Mouse (Mus musculus): Measurements from ENCODE around the gene Sdsl. TPM values are rescaled to one million over a fixed set of nuclear protein-coding genes. Genes with fewer than 3 reads are reported as not detected.

The Sdsl gene
- polyA plus RNA-seq (2015; fragmentation: Nextera tagmentation; extraction: Ambion mirVana): 4.8 and 5.1 TPM in 2 replicates

DNA sequence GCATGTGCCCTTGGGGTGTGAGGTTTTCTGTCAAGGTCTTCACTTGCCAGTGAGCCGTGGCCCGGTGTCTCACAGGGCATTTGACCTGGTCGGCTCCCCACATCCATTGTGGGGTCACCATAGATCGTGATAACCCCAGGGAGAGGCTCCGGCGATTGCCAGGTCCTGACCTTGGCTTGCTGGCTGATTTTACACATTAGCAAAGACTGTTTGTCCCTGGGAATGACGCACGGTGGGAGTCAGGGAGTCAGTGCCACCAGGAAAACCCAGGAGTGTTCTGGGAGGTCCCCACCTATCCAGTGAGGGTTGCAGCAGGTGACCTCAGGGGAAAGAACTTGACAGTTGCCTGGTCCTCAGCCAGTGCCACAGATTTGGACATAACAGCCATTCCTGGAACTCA is at the start of gene Sdsl:
Gene Sdsl, minus strand, starts transcription at position 41 of the 400 bp plus-strand sequence.
- no peak within 1 kb of the TSS for H3K9ac ChIP-seq
- 90% methylated on average over 8 of the region's 8 CpGs for WGBS
- H3K4me3 ChIP-seq: no peak within 1 kb of the TSS
- 0 out of 2 replicates have a peak, but pooled peaks cover 4% of the 10 kb centered on the region for H3K4me1 ChIP-seq
- no peaks in the 10 kb centered on the region for H3K36me3 ChIP-seq (ENCODE audit: poor library complexity, severe bottlenecking)
- no peak within 1 kb of the TSS for H3K4me2 ChIP-seq
- peaks cover 4% of the 10 kb centered on the region; the same call in 1 of the 2 replicates for H3K27me3 ChIP-seq
- H3K9me3 ChIP-seq (replicated peaks): no peaks in the 10 kb centered on the region; the same call in 1 of the 2 replicates
- no peak within 1 kb of the TSS for H3K27ac ChIP-seq
- no peak for ATAC-seq

DNA sequence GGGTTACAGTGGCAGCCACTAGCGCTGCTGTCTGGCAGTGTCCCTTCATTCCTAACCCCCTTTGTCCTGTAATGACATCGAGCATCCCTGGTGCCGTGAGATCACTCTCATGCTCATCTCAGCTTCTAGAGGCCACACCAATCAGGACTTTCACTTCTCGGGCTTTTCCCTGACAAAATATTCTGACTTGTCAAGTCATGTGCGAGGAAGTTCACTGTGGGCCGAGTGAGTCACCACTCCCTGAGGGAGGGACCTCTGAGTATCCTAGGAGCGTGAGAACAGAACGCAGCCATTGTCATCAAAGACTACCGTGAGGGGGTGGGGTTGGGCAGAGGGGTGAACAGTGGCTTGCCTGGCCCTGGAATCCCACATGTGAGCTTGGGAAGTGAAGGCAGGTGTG is 44.9 kb upstream of the Sdsl start:
- no peak overlapping the region for H3K4me2 ChIP-seq
- no peaks in the 10 kb centered on the region for H3K36me3 ChIP-seq (ENCODE audit: poor library complexity, severe bottlenecking)
- no peak for ATAC-seq
- WGBS: 54% methylated on average over 9 of the region's 9 CpGs
- H3K4me1 ChIP-seq: peaks cover 16% of the 10 kb centered on the region
- H3K4me3 ChIP-seq: no peak overlapping the region
- no peaks in the 10 kb centered on the region for H3K9me3 ChIP-seq (replicated peaks)
- H3K27me3 ChIP-seq: no peaks in the 10 kb centered on the region
- H3K27ac ChIP-seq: no peak overlapping the region
- H3K9ac ChIP-seq: no peak overlapping the region

DNA sequence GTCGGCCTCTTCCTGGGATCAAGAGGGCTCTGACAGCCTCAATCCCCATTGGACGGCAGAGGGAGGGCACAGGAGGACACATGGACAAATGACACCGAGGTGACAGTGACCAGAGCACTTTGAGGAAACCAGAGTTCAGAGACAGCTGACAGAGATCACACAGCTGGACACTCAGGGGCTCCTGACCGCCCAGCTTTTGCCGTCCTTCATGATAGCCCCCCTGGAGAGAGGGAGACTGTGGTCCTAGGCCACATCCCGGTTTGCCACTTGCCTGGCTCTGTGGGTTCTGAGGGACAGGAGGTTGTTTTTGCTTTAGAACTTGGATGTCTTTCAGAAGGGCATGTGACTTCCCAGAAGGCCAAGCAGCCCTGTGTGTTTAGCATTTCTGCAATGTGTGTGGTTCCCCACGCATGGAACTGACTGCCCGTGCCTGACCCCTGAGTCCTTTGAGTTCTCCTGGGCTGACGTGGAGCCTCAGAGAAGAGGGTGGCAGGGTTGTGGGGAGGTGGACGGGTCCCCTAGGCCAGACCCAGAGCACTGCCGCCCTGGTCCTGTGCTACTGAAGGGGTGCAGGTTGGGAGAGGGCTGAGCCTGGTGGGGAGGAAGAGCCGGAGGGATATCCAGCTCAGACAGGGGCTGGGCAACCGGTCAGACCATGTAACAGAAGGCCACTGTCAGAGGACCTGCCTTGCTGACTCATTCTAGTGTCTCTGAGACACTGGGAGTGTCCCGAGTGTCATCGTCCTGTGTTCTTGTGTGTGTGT is 43.8 kb upstream of the Sdsl start:
- Histone ChIP-seq H3K4me3 (no peak overlapping the region), H3K36me3 (ENCODE audit: poor library complexity, severe bottlenecking) (no peaks in the 10 kb centered on the region), H3K9ac (no peak overlapping the region), H3K27ac (no peak overlapping the region), H3K27me3 (peaks cover 9% of the 10 kb centered on the region; the same call in 1 of the 2 replicates), H3K4me1 (peaks cover 19% of the 10 kb centered on the region), H3K4me2 (no peak overlapping the region), H3K9me3 (replicated peaks) (no peaks in the 10 kb centered on the region)
- ATAC-seq: no peak
- 68% methylated on average over 15 of the region's 15 CpGs for WGBS

DNA sequence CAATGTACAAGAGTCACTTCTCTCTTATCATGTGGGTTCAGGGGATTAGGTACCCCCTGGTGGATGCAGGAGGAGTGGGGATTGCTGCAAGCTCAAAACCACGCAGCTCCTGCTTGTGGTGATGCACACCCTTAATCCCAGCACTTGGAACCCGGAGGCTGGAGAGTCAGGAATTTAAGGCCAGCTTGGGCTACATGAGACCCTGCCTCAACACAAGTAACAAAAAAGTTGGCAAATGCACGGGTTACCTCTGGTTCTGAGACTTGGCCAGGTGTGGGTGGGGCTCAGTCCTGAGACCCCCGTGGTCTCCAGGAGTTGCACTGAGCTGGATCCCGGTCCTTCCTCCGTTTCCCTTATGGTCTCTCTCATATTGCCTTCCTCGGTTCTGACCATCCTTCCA is 42.8 kb upstream of the Sdsl start:
- Histone ChIP-seq H3K9me3 (replicated peaks) (no peaks in the 10 kb centered on the region), H3K27ac (peak overlapping the region; percentile 57), H3K9ac (no peak overlapping the region), H3K4me2 (no peak overlapping the region), H3K4me3 (no peak overlapping the region), H3K36me3 (ENCODE audit: poor library complexity, severe bottlenecking) (no peaks in the 10 kb centered on the region), H3K27me3 (peaks cover 12% of the 10 kb centered on the region; the same call in 1 of the 2 replicates), H3K4me1 (peaks cover 29% of the 10 kb centered on the region)
- ATAC-seq: no peak
- 73% methylated on average over 7 of the region's 7 CpGs for WGBS

DNA sequence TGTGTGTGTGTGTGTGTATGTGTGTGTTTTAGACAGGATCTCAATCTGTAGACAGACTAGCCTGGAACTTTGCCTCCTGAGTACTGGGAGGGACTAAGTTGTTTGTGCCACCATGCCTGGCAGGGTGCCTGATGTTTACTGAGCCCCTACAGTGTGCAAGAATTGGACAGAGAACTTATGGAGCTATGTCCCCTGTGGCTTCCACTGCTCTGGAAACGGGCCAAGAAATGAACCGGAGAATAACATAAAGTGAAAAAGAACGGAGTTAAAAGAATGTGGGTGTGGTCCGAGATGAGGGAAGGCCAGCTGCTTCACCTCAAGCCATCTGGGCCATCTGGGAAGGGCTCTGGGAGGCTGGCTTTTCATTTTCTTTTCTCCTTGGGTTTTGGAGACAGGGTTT is 42.1 kb upstream of the Sdsl start:
- H3K27me3 ChIP-seq: peaks cover 12% of the 10 kb centered on the region; the same call in 1 of the 2 replicates
- H3K4me3 ChIP-seq: no peak overlapping the region
- H3K9me3 ChIP-seq (replicated peaks): no peaks in the 10 kb centered on the region
- ATAC-seq: no peak
- no peak overlapping the region for H3K9ac ChIP-seq
- WGBS: 17% methylated on average over 4 of the region's 4 CpGs
- H3K36me3 ChIP-seq (ENCODE audit: poor library complexity, severe bottlenecking): no peaks in the 10 kb centered on the region
- H3K4me2 ChIP-seq: no peak overlapping the region
- peak overlapping the region; percentile 57 for H3K27ac ChIP-seq
- peaks cover 33% of the 10 kb centered on the region for H3K4me1 ChIP-seq

DNA sequence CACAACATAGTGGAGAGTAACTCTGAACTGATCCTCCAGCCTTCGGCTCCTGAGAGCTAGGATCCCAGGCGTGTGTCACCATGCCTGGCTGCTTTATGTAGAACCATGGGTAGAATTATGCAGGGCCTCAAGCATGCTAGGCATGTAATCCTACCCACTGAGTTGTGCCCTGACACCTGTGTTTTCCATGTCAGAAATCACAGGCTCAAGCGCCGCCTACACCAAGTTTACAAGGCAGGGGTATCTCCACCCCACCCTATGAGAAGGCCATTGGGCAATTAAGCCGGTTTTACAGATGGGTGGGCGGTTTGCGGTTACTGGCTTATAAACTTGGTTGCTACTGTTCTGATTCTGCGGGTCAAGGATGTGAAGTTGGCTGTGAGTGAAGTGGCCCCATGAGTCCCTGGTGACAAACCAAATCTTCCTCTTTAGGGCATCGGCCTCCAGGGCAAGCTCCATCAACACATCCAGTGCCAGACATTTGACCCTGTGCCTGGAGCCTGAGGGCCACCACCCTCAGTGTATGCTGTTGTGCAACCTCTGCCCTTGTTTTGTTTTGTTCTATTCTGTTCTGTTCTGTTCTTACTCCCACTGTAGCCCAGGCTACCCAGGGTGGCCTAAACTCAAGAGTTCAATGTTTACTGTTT is 41.5 kb upstream of the Sdsl start:
- Histone ChIP-seq H3K4me1 (peaks cover 33% of the 10 kb centered on the region), H3K36me3 (ENCODE audit: poor library complexity, severe bottlenecking) (no peaks in the 10 kb centered on the region), H3K9me3 (replicated peaks) (no peaks in the 10 kb centered on the region), H3K27ac (no peak overlapping the region), H3K27me3 (peaks cover 12% of the 10 kb centered on the region; the same call in 1 of the 2 replicates), H3K4me3 (no peak overlapping the region), H3K9ac (no peak overlapping the region), H3K4me2 (no peak overlapping the region)
- ATAC-seq: no peak
- 93% methylated on average over 9 of the region's 9 CpGs for WGBS

DNA sequence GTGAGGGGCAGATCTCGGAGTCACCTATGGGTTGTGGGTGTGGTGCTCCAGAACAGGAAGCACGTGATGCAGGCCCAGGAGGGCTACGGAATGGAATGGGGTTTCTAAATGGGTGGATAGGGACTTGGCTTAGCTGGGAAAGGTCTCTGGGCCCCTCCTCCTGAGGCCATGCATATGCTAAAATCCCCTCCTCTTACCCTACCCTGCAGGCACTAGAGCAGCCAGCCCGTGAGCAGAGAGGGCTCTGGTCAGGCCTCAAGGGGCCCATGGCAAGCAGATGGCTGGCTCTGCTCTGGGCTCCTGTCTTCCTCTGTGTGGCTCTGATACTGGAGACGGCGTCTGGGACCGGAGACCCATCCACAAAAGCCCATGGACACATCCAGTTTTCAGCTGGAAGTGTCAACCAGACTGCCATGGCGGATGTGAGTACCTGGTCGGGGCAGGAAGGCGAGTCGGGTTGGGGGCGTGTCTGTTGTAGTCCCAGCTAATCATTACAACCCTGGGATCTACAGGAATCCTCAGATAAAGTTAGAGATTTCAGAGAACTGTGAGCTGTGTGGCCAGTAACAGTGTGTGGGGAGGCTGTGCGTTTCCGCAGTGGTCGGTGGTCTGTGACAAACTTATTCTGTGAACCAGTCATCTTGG is 40.4 kb upstream of the Sdsl start:
- 38% methylated on average over 15 of the region's 15 CpGs for WGBS
- no peak for ATAC-seq
- H3K27ac ChIP-seq: no peak overlapping the region

DNA sequence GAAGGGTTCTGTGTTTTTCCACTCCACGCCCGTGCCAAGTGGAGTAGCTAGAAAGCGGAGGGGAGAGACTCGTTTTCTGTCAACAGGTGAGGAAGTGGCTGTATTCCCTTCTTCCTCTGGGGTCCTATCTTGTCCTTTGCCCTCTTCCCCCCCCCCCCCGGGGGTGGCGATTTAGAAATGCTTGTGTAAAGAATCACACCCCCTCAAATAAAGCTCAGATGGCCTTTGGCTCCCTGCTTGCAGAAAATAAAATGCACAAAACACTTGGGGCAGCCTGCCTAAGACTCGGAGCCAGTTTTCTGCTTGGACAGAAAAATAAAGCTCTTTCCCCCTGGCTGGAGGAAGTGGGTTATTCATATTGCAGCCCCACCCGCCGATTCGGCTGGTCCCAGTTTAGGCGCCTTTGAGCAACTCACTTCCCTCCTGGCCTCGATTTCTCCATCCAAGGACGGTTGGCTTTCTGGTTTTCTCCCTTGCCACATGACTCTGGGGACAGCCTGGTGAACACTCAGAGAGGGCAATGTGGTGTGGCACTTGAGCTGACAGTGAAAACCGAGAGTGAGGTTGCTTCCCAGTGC is 39.1 kb upstream of the Sdsl start:
- Histone ChIP-seq H3K4me3 (peak overlapping the region; percentile 43), H3K4me1 (peaks cover 33% of the 10 kb centered on the region), H3K9ac (no peak overlapping the region), H3K4me2 (peak overlapping the region; percentile 65), H3K27me3 (peaks cover 12% of the 10 kb centered on the region; the same call in 1 of the 2 replicates), H3K9me3 (replicated peaks) (no peaks in the 10 kb centered on the region), H3K36me3 (ENCODE audit: poor library complexity, severe bottlenecking) (no peaks in the 10 kb centered on the region), H3K27ac (no peak overlapping the region)
- WGBS: 40% methylated on average over 13 of the region's 14 CpGs
- no peak for ATAC-seq

More for the DNA sequence above, 40.4 kb upstream of the Sdsl start:
- no peak overlapping the region for H3K9ac ChIP-seq
- peaks cover 12% of the 10 kb centered on the region; the same call in 1 of the 2 replicates for H3K27me3 ChIP-seq
- no peak overlapping the region for H3K4me2 ChIP-seq
- no peaks in the 10 kb centered on the region for H3K9me3 ChIP-seq (replicated peaks)
- no peak overlapping the region for H3K4me3 ChIP-seq
- no peaks in the 10 kb centered on the region for H3K36me3 ChIP-seq (ENCODE audit: poor library complexity, severe bottlenecking)
- peaks cover 33% of the 10 kb centered on the region for H3K4me1 ChIP-seq

DNA sequence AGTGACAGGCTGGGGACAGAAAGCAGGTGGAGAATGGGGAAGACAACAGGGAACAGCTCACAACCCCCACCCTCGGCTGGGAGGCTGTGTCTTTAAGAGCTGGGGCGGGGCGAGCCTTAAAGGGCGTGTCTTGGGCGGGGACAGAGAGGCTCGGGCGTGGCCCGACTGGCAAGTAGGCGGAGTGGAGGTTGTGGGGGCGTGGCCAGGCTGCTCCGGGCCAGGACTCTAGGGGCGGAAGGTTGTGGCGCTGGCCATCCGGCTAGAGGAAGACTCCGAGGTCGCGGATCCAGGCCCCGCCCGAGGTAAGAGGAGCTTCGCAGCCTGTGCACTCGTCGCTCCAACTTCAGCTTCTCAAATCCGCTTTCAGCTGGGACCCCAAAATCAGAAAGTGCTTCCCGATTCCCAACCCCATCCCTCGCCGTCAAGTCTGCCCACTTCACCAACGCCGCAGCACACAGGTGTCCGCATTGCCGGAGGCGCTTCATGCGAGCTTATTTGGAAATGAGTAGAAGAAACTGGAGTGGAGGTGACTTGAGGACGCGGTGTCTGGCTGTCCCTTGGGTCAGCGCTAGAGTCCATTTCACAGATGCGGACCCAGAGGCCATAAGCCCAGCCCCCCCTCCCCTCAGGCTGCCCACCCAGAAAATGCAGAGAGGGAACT is 38.5 kb upstream of the Sdsl start, which contains the start of gene Slc8b1:
Gene Slc8b1, plus strand, starts transcription at position 187 of the 661 bp plus-strand sequence.
- ATAC-seq: peak; percentile 91
- Histone ChIP-seq H3K4me1 (peaks cover 33% of the 10 kb centered on the region), H3K36me3 (ENCODE audit: poor library complexity, severe bottlenecking) (no peaks in the 10 kb centered on the region), H3K4me2 (peak within 1 kb of the TSS; percentile 65), H3K4me3 (peak within 1 kb of the TSS; percentile 43), H3K9me3 (replicated peaks) (no peaks in the 10 kb centered on the region), H3K27me3 (peaks cover 12% of the 10 kb centered on the region; the same call in 1 of the 2 replicates), H3K27ac (no peak within 1 kb of the TSS), H3K9ac (peak within 1 kb of the TSS; percentile 48)
- 1% methylated on average over 36 of the region's 36 CpGs for WGBS

DNA sequence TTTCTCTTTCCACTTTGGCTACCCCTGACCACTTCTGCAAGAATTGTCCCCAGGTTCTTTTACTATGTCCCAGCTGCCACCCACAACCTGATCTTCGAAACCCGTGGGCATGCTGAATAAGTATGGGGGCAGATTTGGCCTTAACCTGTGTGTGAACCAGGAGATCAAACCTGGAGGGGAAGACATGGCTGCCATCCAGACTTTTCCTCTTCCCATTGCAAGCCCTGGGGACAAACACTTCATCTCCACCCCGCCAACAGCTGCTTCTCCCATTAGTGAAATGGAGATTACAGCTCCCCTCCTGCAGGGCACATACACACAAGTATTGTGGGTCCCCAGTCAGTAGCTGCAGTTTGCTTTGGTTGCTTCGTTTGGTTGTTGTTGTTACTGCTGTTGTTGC is 34.7 kb upstream of the Sdsl start:
- no peak overlapping the region for H3K4me2 ChIP-seq
- ATAC-seq: no peak
- 57% methylated on average over 4 of the region's 4 CpGs for WGBS
- H3K4me3 ChIP-seq: no peak overlapping the region
- no peaks in the 10 kb centered on the region for H3K9me3 ChIP-seq (replicated peaks)
- no peak overlapping the region for H3K27ac ChIP-seq
- H3K27me3 ChIP-seq: peaks cover 12% of the 10 kb centered on the region; the same call in 1 of the 2 replicates
- peaks cover 24% of the 10 kb centered on the region for H3K4me1 ChIP-seq
- H3K36me3 ChIP-seq (ENCODE audit: poor library complexity, severe bottlenecking): no peaks in the 10 kb centered on the region
- no peak overlapping the region for H3K9ac ChIP-seq

DNA sequence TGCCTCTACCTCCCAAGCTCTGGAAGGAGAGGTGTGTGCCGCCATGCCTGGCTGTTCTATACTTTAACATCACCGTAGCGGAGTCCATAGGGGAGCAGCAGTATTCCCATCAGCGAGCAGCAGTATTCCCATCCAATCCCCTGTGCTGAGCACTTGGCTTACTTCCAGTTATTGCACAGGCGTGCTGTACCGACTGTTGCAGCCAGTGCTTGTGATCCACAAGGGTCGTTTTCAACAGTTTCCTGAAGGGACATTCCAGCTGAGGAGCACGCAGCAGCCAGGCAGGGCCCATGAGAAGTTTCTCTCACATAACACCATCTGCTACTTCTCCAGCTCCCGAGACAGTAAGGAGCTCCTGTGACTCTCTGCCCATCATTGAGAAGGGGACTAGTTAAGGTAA is 33.9 kb upstream of the Sdsl start:
- Histone ChIP-seq H3K4me1 (peaks cover 31% of the 10 kb centered on the region), H3K27me3 (peaks cover 5% of the 10 kb centered on the region; the same call in 1 of the 2 replicates), H3K9ac (no peak overlapping the region), H3K4me2 (no peak overlapping the region), H3K27ac (no peak overlapping the region), H3K36me3 (ENCODE audit: poor library complexity, severe bottlenecking) (no peaks in the 10 kb centered on the region), H3K9me3 (replicated peaks) (no peaks in the 10 kb centered on the region), H3K4me3 (no peak overlapping the region)
- no peak for ATAC-seq
- WGBS: 55% methylated on average over 9 of the region's 9 CpGs

Data from forebrain, embryonic 13.5 days (tissue).